In genomic region chr9:43965171-43965570, GRCm38 (mm10) we compare ENCODE assay signal across 13 mouse cellular contexts.
DNase-seq lines count a peak whose midpoint lies in the region.
"Had no signal": no experiment of that assay in that cellular context is flagged by ENCODE, and none has a peak within 500 bp of the region (broad histone marks: within the 10 kb centered on the region; RNA-seq: fewer than 3 reads in every experiment).

No protein-coding gene starts in this region.

- DNase-seq in adrenal gland, adult (ENCODE audit: inconsistent age in 2 of 2, low spot score in 1 of 2) = peak; percentile 57
- no peak for DNase-seq in adrenal gland, postnatal 10 days
- DNase-seq in adrenal gland, adult 2 months = peak; percentile 30
- DNase-seq in adrenal gland, postnatal 14 days = no peak
- DNase-seq: adrenal gland, adult 8-10 months; adrenal gland, postnatal 25 days; B cell, adult 2 months; cerebellum, adult 11 months; cerebellum, adult 11-12 months; cerebellum, adult 18-20 months; cerebellum, adult 8-10 months; cerebellum, adult 9-10 months; cerebellum, adult 9-11 months had no signal

Comparison
In these comparisons a context has a peak if more than half of its experiments do, and no peak if none do; other contexts are left out.
1. DNase-seq: peak in adrenal gland, adult (2 of 2) and adrenal gland, adult 2 months (single experiment); none in adrenal gland, postnatal 10 days (single experiment) and adrenal gland, postnatal 14 days (single experiment).